Mouse (Mus musculus): ENCODE data around the gene Gm20388. TPM values are rescaled to one million over a fixed set of nuclear protein-coding genes. Genes with fewer than 3 reads are reported as not detected.
A peak's percentile ranks its signal among the peaks of the same experiment; 100 is the strongest.

The Gm20388 gene
- polyA plus RNA-seq, 1 experiment from 2014 or later: 5.3 TPM

GRCm38 (mm10) chr8:124056832-124057655 lies 4146.4 kb downstream of the Gm20388 start:
- Histone ChIP-seq H3K9me3 (ENCODE audit: control insufficient read depth, low read length) (no peaks in the 10 kb centered on the region), H3K4me2 (no peak overlapping the region), H3K9ac (ENCODE audit: low read depth, low read length) (no peak overlapping the region), H3K4me1 (replicated peaks; ENCODE audit: control insufficient read depth, insufficient read depth, low read length) (0 out of 2 replicates have a peak, but pooled peaks cover 3% of the 10 kb centered on the region), H3K27ac (ENCODE audit: low read depth, low read length) (no peak overlapping the region), H3K4me3 (ENCODE audit: low read depth, low read length) (no peak overlapping the region), H3K36me3 (ENCODE audit: control insufficient read depth, insufficient read depth, low read length) (no peaks in the 10 kb centered on the region), H3K27me3 (replicated peaks; ENCODE audit: control insufficient read depth, insufficient read depth, low read length) (no peaks in the 10 kb centered on the region)
- DNase-seq (ENCODE audit: low spot score) (no peak), ATAC-seq (replicated peaks; ENCODE audit: low FRiP score) (no peak)
- 77% methylated on average over 11 of the region's 11 CpGs for WGBS

GRCm38 (mm10) chr8:124066325-124067058 lies 4155.9 kb downstream of the Gm20388 start:
- Histone ChIP-seq H3K9ac (ENCODE audit: low read depth, low read length) (no peak overlapping the region), H3K27ac (ENCODE audit: low read depth, low read length) (no peak overlapping the region), H3K9me3 (ENCODE audit: control insufficient read depth, low read length) (no peaks in the 10 kb centered on the region), H3K36me3 (ENCODE audit: control insufficient read depth, insufficient read depth, low read length) (no peaks in the 10 kb centered on the region), H3K4me3 (ENCODE audit: low read depth, low read length) (no peak overlapping the region), H3K4me2 (no peak overlapping the region), H3K27me3 (replicated peaks; ENCODE audit: control insufficient read depth, insufficient read depth, low read length) (no peaks in the 10 kb centered on the region), H3K4me1 (replicated peaks; ENCODE audit: control insufficient read depth, insufficient read depth, low read length) (no peaks in the 10 kb centered on the region)
- 48% methylated on average over 4 of the region's 4 CpGs for WGBS
- no peak for ATAC-seq (replicated peaks; ENCODE audit: low FRiP score)
- no peak for DNase-seq (ENCODE audit: low spot score)

- DNase-seq (ENCODE audit: low spot score) (no peak), ATAC-seq (replicated peaks; ENCODE audit: low FRiP score) (no peak)
- H3K4me3 ChIP-seq (ENCODE audit: low read depth, low read length): no peak overlapping the region
- H3K9ac ChIP-seq (ENCODE audit: low read depth, low read length): no peak overlapping the region
- no peaks in the 10 kb centered on the region for H3K27me3 ChIP-seq (replicated peaks; ENCODE audit: control insufficient read depth, insufficient read depth, low read length)
- no peak overlapping the region for H3K27ac ChIP-seq (ENCODE audit: low read depth, low read length)
- H3K9me3 ChIP-seq (ENCODE audit: control insufficient read depth, low read length): no peaks in the 10 kb centered on the region
- H3K4me1 ChIP-seq (replicated peaks; ENCODE audit: control insufficient read depth, insufficient read depth, low read length): no peaks in the 10 kb centered on the region
- H3K36me3 ChIP-seq (ENCODE audit: control insufficient read depth, insufficient read depth, low read length): no peaks in the 10 kb centered on the region
- no peak overlapping the region for H3K4me2 ChIP-seq
- WGBS: 72% methylated on average over 4 of the region's 4 CpGs
Observed at GRCm38 (mm10) chr8:124067059-124067750, 4156.6 kb downstream of the Gm20388 start.

GRCm38 (mm10) chr8:124070363-124071324 lies 4160.0 kb downstream of the Gm20388 start:
- no peak for ATAC-seq (replicated peaks; ENCODE audit: low FRiP score)
- Histone ChIP-seq H3K4me2 (no peak overlapping the region), H3K4me3 (ENCODE audit: low read depth, low read length) (no peak overlapping the region), H3K4me1 (replicated peaks; ENCODE audit: control insufficient read depth, insufficient read depth, low read length) (no peaks in the 10 kb centered on the region), H3K36me3 (ENCODE audit: control insufficient read depth, insufficient read depth, low read length) (no peaks in the 10 kb centered on the region), H3K27ac (ENCODE audit: low read depth, low read length) (no peak overlapping the region), H3K9ac (ENCODE audit: low read depth, low read length) (no peak overlapping the region), H3K27me3 (replicated peaks; ENCODE audit: control insufficient read depth, insufficient read depth, low read length) (no peaks in the 10 kb centered on the region), H3K9me3 (ENCODE audit: control insufficient read depth, low read length) (no peaks in the 10 kb centered on the region)
- 53% methylated on average over 18 of the region's 18 CpGs for WGBS
- no peak for DNase-seq (ENCODE audit: low spot score)

GRCm38 (mm10) chr8:124075977-124076376 lies 4165.3 kb downstream of the Gm20388 start:
- Histone ChIP-seq H3K4me3 (ENCODE audit: low read depth, low read length) (no peak overlapping the region), H3K9ac (ENCODE audit: low read depth, low read length) (no peak overlapping the region), H3K27ac (ENCODE audit: low read depth, low read length) (no peak overlapping the region), H3K4me2 (no peak overlapping the region), H3K27me3 (replicated peaks; ENCODE audit: control insufficient read depth, insufficient read depth, low read length) (no peaks in the 10 kb centered on the region; the same call in 1 of the 2 replicates), H3K36me3 (ENCODE audit: control insufficient read depth, insufficient read depth, low read length) (no peaks in the 10 kb centered on the region), H3K4me1 (replicated peaks; ENCODE audit: control insufficient read depth, insufficient read depth, low read length) (peaks cover 11% of the 10 kb centered on the region), H3K9me3 (ENCODE audit: control insufficient read depth, low read length) (no peaks in the 10 kb centered on the region)
- WGBS: 70% methylated on average over 8 of the region's 8 CpGs
- DNase-seq (ENCODE audit: low spot score) (no peak), ATAC-seq (replicated peaks; ENCODE audit: low FRiP score) (no peak)

- no peak overlapping the region for H3K9ac ChIP-seq (ENCODE audit: low read depth, low read length)
- H3K36me3 ChIP-seq (ENCODE audit: control insufficient read depth, insufficient read depth, low read length): no peaks in the 10 kb centered on the region
- no peak overlapping the region for H3K4me2 ChIP-seq
Observed at GRCm38 (mm10) chr8:124076416-124076815, 4165.8 kb downstream of the Gm20388 start.

GRCm38 (mm10) chr8:124077377-124077776 lies 4166.7 kb downstream of the Gm20388 start:
- H3K4me3 ChIP-seq (ENCODE audit: low read depth, low read length): no peak overlapping the region
- 32% methylated on average over 8 of the region's 8 CpGs for WGBS
- ATAC-seq (replicated peaks; ENCODE audit: low FRiP score) (peak; percentile 94), DNase-seq (ENCODE audit: low spot score) (no peak)
- peak overlapping the region; percentile 73; the same call in 1 of the 2 replicates for H3K27ac ChIP-seq (ENCODE audit: low read depth, low read length)
- H3K9ac ChIP-seq (ENCODE audit: low read depth, low read length): no peak overlapping the region
- H3K36me3 ChIP-seq (ENCODE audit: control insufficient read depth, insufficient read depth, low read length): no peaks in the 10 kb centered on the region
- peaks cover 11% of the 10 kb centered on the region for H3K4me1 ChIP-seq (replicated peaks; ENCODE audit: control insufficient read depth, insufficient read depth, low read length)
- no peaks in the 10 kb centered on the region; the same call in 1 of the 2 replicates for H3K27me3 ChIP-seq (replicated peaks; ENCODE audit: control insufficient read depth, insufficient read depth, low read length)
- H3K9me3 ChIP-seq (ENCODE audit: control insufficient read depth, low read length): no peaks in the 10 kb centered on the region
- peak overlapping the region; percentile 33; the same call in 1 of the 2 replicates for H3K4me2 ChIP-seq

More at GRCm38 (mm10) chr8:124076416-124076815, 4165.8 kb downstream of the Gm20388 start:
- no peaks in the 10 kb centered on the region; the same call in 1 of the 2 replicates for H3K27me3 ChIP-seq (replicated peaks; ENCODE audit: control insufficient read depth, insufficient read depth, low read length)
- ATAC-seq (replicated peaks; ENCODE audit: low FRiP score): no peak
- 70% methylated on average over 3 of the region's 3 CpGs for WGBS
- peaks cover 11% of the 10 kb centered on the region for H3K4me1 ChIP-seq (replicated peaks; ENCODE audit: control insufficient read depth, insufficient read depth, low read length)
- no peak overlapping the region for H3K4me3 ChIP-seq (ENCODE audit: low read depth, low read length)
- no peaks in the 10 kb centered on the region for H3K9me3 ChIP-seq (ENCODE audit: control insufficient read depth, low read length)
- no peak overlapping the region for H3K27ac ChIP-seq (ENCODE audit: low read depth, low read length)
- no peak for DNase-seq (ENCODE audit: low spot score)
